Mouse (Mus musculus) limb, embryonic 13.5 days (tissue): Measurements from ENCODE around the gene Frem1. TPM values are rescaled to one million over a fixed set of nuclear protein-coding genes. Genes with fewer than 3 reads are reported as not detected.

Experiments
- ATAC-seq: fragments of 200-750 bp; cut with Nextera tagmentation; 2 replicates; pipeline ENCODE4 v1.8.0; 2017; ENCODE audit warnings: low read depth, moderate number of reproducible peaks, moderate TSS enrichment; ENCODE audit not compliant: low FRiP score
- H3K27ac ChIP-seq: fragments of 300-500 bp; sonication (generic); 2 replicates; pipeline ENCODE4 v1.5.1; 2015; ENCODE audit warnings: inconsistent platforms, mild to moderate bottlenecking, moderate library complexity
- H3K27me3 ChIP-seq: fragments of 300-500 bp; sonication (generic); 2 replicates; pipeline ENCODE4 v1.6.1; 2015; ENCODE audit warnings: mild to moderate bottlenecking, inconsistent platforms
- H3K36me3 ChIP-seq: fragments of 300-500 bp; sonication (generic); 2 replicates; pipeline ENCODE4 v1.6.1; 2015; ENCODE audit warnings: inconsistent platforms, mild to moderate bottlenecking, moderate library complexity
- H3K4me1 ChIP-seq: fragments of 300-500 bp; sonication (generic); 2 replicates; pipeline ENCODE4 v1.6.1; 2015; ENCODE audit warnings: inconsistent platforms
- H3K4me2 ChIP-seq: fragments of 300-500 bp; sonication (generic); replicated peaks from 2 replicates; pipeline ENCODE4 v1.6.1; 2015; ENCODE audit warnings: inconsistent platforms, mild to moderate bottlenecking, moderate library complexity
- H3K4me3 ChIP-seq: fragments of 300-500 bp; sonication (generic); 2 replicates; pipeline ENCODE4 v1.5.1; 2015; ENCODE audit warnings: moderate library complexity, mild to moderate bottlenecking, inconsistent platforms
- H3K9ac ChIP-seq: fragments of 300-500 bp; sonication (generic); 2 replicates; pipeline ENCODE4 v1.6.1; 2015; ENCODE audit warnings: mild to moderate bottlenecking, inconsistent platforms
- H3K9me3 ChIP-seq: fragments of 300-500 bp; sonication (generic); 2 replicates; pipeline ENCODE4 v1.6.1; 2016; ENCODE audit warnings: inconsistent platforms
- WGBS: fragments of 180-500 bp; shearing (Covaris S2); methylation state at CpG from one replicate; pipeline ENCODE4 v1.1.7; 2015; 5-methylcytosine and 5-hydroxymethylcytosine counted together
- polyA plus RNA-seq: library from polyadenylated mRNA; unstranded; fragments of >200 nt; fragmentation: Nextera tagmentation; extraction: Ambion mirVana; gene quantifications from 2 replicates; pipeline ENCODE4 v1.2.1, GENCODE M21; 2015

Gene Frem1
- polyA plus RNA-seq = 5.5 and 6.2 TPM in 2 replicates

GRCm38 (mm10) chr4:83051634-83052577 lies at the start of gene Frem1:
Gene Frem1, minus strand, starts transcription at chr4:83052339.
- H3K27ac ChIP-seq = peak within 1 kb of the TSS; percentile 59
- WGBS = 2% methylated on average over 24 of the region's 24 CpGs
- H3K36me3 ChIP-seq = no peaks in the 10 kb centered on the region
- H3K9ac ChIP-seq = peak within 1 kb of the TSS; percentile 60
- peak within 1 kb of the TSS; percentile 70 for H3K4me2 ChIP-seq
- peak; percentile 78 for ATAC-seq
- no peaks in the 10 kb centered on the region for H3K9me3 ChIP-seq
- peaks cover 58% of the 10 kb centered on the region for H3K4me1 ChIP-seq
- H3K27me3 ChIP-seq = no peaks in the 10 kb centered on the region
- H3K4me3 ChIP-seq = peak within 1 kb of the TSS; percentile 46

GRCm38 (mm10) chr4:83099025-83099424 lies 46.9 kb upstream of the Frem1 start:
- no peaks in the 10 kb centered on the region for H3K27me3 ChIP-seq
- no peak overlapping the region for H3K4me2 ChIP-seq
- no peak overlapping the region for H3K27ac ChIP-seq
- no peaks in the 10 kb centered on the region for H3K9me3 ChIP-seq
- H3K36me3 ChIP-seq = no peaks in the 10 kb centered on the region
- H3K4me3 ChIP-seq = no peak overlapping the region
- H3K9ac ChIP-seq = no peak overlapping the region
- 84% methylated on average over 7 of the region's 7 CpGs for WGBS
- no peak for ATAC-seq
- peaks cover 5% of the 10 kb centered on the region; the same call in 1 of the 2 replicates for H3K4me1 ChIP-seq

- Histone ChIP-seq H3K4me2 (no peak overlapping the region), H3K9me3 (no peaks in the 10 kb centered on the region), H3K4me3 (no peak overlapping the region), H3K27ac (no peak overlapping the region), H3K9ac (no peak overlapping the region), H3K4me1 (peaks cover 5% of the 10 kb centered on the region; the same call in 1 of the 2 replicates), H3K27me3 (no peaks in the 10 kb centered on the region), H3K36me3 (no peaks in the 10 kb centered on the region)
- WGBS = 75% methylated on average over 2 of the region's 2 CpGs
- ATAC-seq = no peak
Observed at GRCm38 (mm10) chr4:83093941-83094340, 41.8 kb upstream of the Frem1 start.

- Histone ChIP-seq H3K9ac (no peak overlapping the region), H3K27me3 (no peaks in the 10 kb centered on the region), H3K36me3 (no peaks in the 10 kb centered on the region), H3K4me2 (no peak overlapping the region), H3K27ac (no peak overlapping the region), H3K9me3 (no peaks in the 10 kb centered on the region), H3K4me3 (no peak overlapping the region), H3K4me1 (peaks cover 4% of the 10 kb centered on the region; the same call in 1 of the 2 replicates)
- no peak for ATAC-seq
- 75% methylated on average over 6 of the region's 6 CpGs for WGBS
Observed at GRCm38 (mm10) chr4:83090691-83091448, 38.7 kb upstream of the Frem1 start.

- Histone ChIP-seq H3K27me3 (no peaks in the 10 kb centered on the region), H3K4me3 (no peak overlapping the region), H3K4me1 (peaks cover 12% of the 10 kb centered on the region), H3K36me3 (no peaks in the 10 kb centered on the region), H3K27ac (no peak overlapping the region), H3K4me2 (peak overlapping the region; percentile 5; the same call in 1 of the 2 replicates), H3K9ac (no peak overlapping the region), H3K9me3 (no peaks in the 10 kb centered on the region)
- ATAC-seq = no peak
- WGBS = 8% methylated on average over 13 of the region's 13 CpGs
Observed at GRCm38 (mm10) chr4:83080364-83081174, 28.4 kb upstream of the Frem1 start.

GRCm38 (mm10) chr4:83064191-83064590 lies 12.1 kb upstream of the Frem1 start:
- WGBS = 9% methylated on average over 6 of the region's 6 CpGs
- Histone ChIP-seq H3K27ac (no peak overlapping the region), H3K9me3 (no peaks in the 10 kb centered on the region), H3K4me3 (no peak overlapping the region), H3K36me3 (no peaks in the 10 kb centered on the region), H3K4me1 (peaks cover 18% of the 10 kb centered on the region), H3K27me3 (no peaks in the 10 kb centered on the region), H3K9ac (no peak overlapping the region), H3K4me2 (0 out of 2 replicates have a peak overlapping the region, but pooled peaks have one; percentile 30)
- ATAC-seq = peak; percentile 40; the same call in 1 of the 2 replicates

GRCm38 (mm10) chr4:83061564-83061963 lies 9.4 kb upstream of the Frem1 start:
- H3K4me1 ChIP-seq = peaks cover 21% of the 10 kb centered on the region
- no peak overlapping the region for H3K4me3 ChIP-seq
- H3K27ac ChIP-seq = no peak overlapping the region
- H3K9ac ChIP-seq = no peak overlapping the region
- no peak for ATAC-seq
- WGBS = 85% methylated on average over 2 of the region's 2 CpGs
- no peak overlapping the region for H3K4me2 ChIP-seq
- H3K9me3 ChIP-seq = no peaks in the 10 kb centered on the region
- H3K36me3 ChIP-seq = no peaks in the 10 kb centered on the region
- H3K27me3 ChIP-seq = no peaks in the 10 kb centered on the region

- ATAC-seq = no peak
- H3K27me3 ChIP-seq = no peaks in the 10 kb centered on the region
Observed at GRCm38 (mm10) chr4:83058617-83059016, 6.5 kb upstream of the Frem1 start.

GRCm38 (mm10) chr4:83058182-83058581 lies 6.0 kb upstream of the Frem1 start:
- Histone ChIP-seq H3K27me3 (no peaks in the 10 kb centered on the region), H3K4me3 (no peak overlapping the region), H3K27ac (no peak overlapping the region; the same call in 1 of the 2 replicates), H3K9ac (no peak overlapping the region), H3K4me2 (no peak overlapping the region), H3K9me3 (no peaks in the 10 kb centered on the region), H3K36me3 (no peaks in the 10 kb centered on the region), H3K4me1 (peaks cover 10% of the 10 kb centered on the region)
- ATAC-seq = no peak
- 51% methylated on average over 2 of the region's 2 CpGs for WGBS

More at GRCm38 (mm10) chr4:83058617-83059016, 6.5 kb upstream of the Frem1 start:
- Histone ChIP-seq H3K9me3 (no peaks in the 10 kb centered on the region), H3K27ac (no peak overlapping the region), H3K36me3 (no peaks in the 10 kb centered on the region), H3K4me2 (no peak overlapping the region), H3K4me1 (peaks cover 14% of the 10 kb centered on the region), H3K4me3 (no peak overlapping the region), H3K9ac (no peak overlapping the region)
- 83% methylated on average over 2 of the region's 2 CpGs for WGBS

GRCm38 (mm10) chr4:83056496-83056895 lies 4.4 kb upstream of the Frem1 start:
- Histone ChIP-seq H3K4me1 (peaks cover 19% of the 10 kb centered on the region), H3K9me3 (no peaks in the 10 kb centered on the region), H3K36me3 (no peaks in the 10 kb centered on the region), H3K9ac (no peak overlapping the region), H3K27me3 (no peaks in the 10 kb centered on the region), H3K4me2 (no peak overlapping the region), H3K4me3 (no peak overlapping the region), H3K27ac (no peak overlapping the region)
- ATAC-seq = no peak
- WGBS = 88% methylated on average over 6 of the region's 6 CpGs

- no peaks in the 10 kb centered on the region for H3K9me3 ChIP-seq
- 82% methylated on average over 2 of the region's 2 CpGs for WGBS
- ATAC-seq = no peak
Observed at GRCm38 (mm10) chr4:83055444-83055843, 3.3 kb upstream of the Frem1 start.

More at GRCm38 (mm10) chr4:83055444-83055843, 3.3 kb upstream of the Frem1 start:
- no peak overlapping the region for H3K9ac ChIP-seq
- no peaks in the 10 kb centered on the region for H3K36me3 ChIP-seq
- no peaks in the 10 kb centered on the region for H3K27me3 ChIP-seq
- no peak overlapping the region for H3K27ac ChIP-seq
- peaks cover 30% of the 10 kb centered on the region for H3K4me1 ChIP-seq
- no peak overlapping the region for H3K4me3 ChIP-seq
- no peak overlapping the region for H3K4me2 ChIP-seq
